In the genomic region with DNA sequence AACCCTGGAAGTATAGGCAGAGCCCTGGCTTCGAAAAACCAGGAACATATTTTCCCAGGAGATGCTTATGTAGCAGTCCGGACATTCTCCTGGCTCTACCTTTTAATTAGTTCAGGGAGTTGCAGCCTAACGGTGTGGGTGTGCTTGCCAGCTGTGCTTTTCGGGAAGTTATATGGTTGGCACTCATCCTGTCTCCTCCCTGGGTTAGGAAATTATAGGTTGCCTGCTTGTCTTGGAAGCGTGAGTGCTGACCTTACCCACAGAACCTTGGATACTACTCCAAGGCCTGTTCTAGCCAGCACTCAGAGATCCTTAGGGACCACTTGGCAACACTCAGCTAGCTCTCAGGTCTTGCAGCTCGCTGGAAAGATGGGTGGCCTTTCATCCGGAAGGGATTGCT, we compare ENCODE assay signal across 13 mouse cellular contexts. TPM values are rescaled to one million over a fixed set of nuclear protein-coding genes. Genes with fewer than 3 reads are reported as not detected.
A peak's percentile ranks its signal among the peaks of the same experiment; 100 is the strongest.
DNase-seq lines count a peak whose midpoint lies in the region; ATAC-seq and TF ChIP-seq lines count a peak whose summit lies in the region.
"Had no signal": no experiment of that assay in that cellular context is flagged by ENCODE, and none has a peak within 500 bp of the region (broad histone marks: within the 10 kb centered on the region; RNA-seq: fewer than 3 reads in every experiment).

No protein-coding gene starts in this region.

- H3K36me3 ChIP-seq in lung, embryonic 15.5 days, result no peaks in the 10 kb centered on the region
- H3K36me3 ChIP-seq in forebrain, postnatal 0 days (ENCODE audit: insufficient read depth), result no peaks in the 10 kb centered on the region
- H3K36me3 ChIP-seq: hindbrain, embryonic 15.5 days; neural tube, embryonic 15.5 days had no signal

- peak; percentile 28 to 30 for DNase-seq in heart, adult 18-20 months
- DNase-seq in heart, postnatal 10 days, result no peak
- DNase-seq in lung, postnatal 14 days, result no peak
- DNase-seq in retina, embryonic 14.5 days (ENCODE audit: low spot score), result peak; percentile 48
- no peak for DNase-seq in forebrain, postnatal 0 days
- DNase-seq in spleen, postnatal 4 days (ENCODE audit: low spot score in 2 of 2), result no peak
- DNase-seq: cerebellum, postnatal 36 days had no signal

- no peak for TF ChIP-seq CTCF in embryonic fibroblast, embryonic 13.5 days (IDR thresholded peaks at IDR 0.05; ENCODE audit: borderline replicate concordance, insufficient read depth, low read length)
- TF ChIP-seq CTCF in forebrain, postnatal 0 days (IDR thresholded peaks at IDR 0.05; ENCODE audit: low read depth), result no peak

- ATAC-seq in lung, embryonic 15.5 days (ENCODE audit: borderline replicate concordance, extremely low read depth, low FRiP score, low TSS enrichment), result no peak
- no peak for ATAC-seq in forebrain, postnatal 0 days

- H3K9me3 ChIP-seq in lung, embryonic 15.5 days, result no peaks in the 10 kb centered on the region
- H3K9me3 ChIP-seq in forebrain, postnatal 0 days (ENCODE audit: low read length), result no peaks in the 10 kb centered on the region
- H3K9me3 ChIP-seq: hindbrain, embryonic 15.5 days; megakaryocyte, embryonic 14.5 days; neural tube, embryonic 15.5 days had no signal

- peak overlapping the region; percentile 13; the same call in 1 of the 2 replicates for H3K27ac ChIP-seq in lung, embryonic 15.5 days
- H3K27ac ChIP-seq in embryonic fibroblast, embryonic 13.5 days (ENCODE audit: insufficient read depth, low read length), result peak overlapping the region; percentile 18; the same call in 1 of the 2 replicates
- no peak overlapping the region for H3K27ac ChIP-seq in forebrain, postnatal 0 days (ENCODE audit: low read depth, low read length)
- H3K27ac ChIP-seq: hindbrain, embryonic 15.5 days; neural tube, embryonic 15.5 days had no signal

- no peak overlapping the region for H3K4me2 ChIP-seq in lung, embryonic 15.5 days
- no peak overlapping the region for H3K4me2 ChIP-seq in forebrain, postnatal 0 days (ENCODE audit: low read depth)
- H3K4me2 ChIP-seq: hindbrain, embryonic 15.5 days; neural tube, embryonic 15.5 days had no signal

- no peak for TF ChIP-seq POLR2A in embryonic fibroblast, embryonic 13.5 days (IDR thresholded peaks at IDR 0.05; ENCODE audit: low read depth, low read length)

- peaks cover 16% of the 10 kb centered on the region; the same call in 1 of the 2 replicates for H3K4me1 ChIP-seq in lung, embryonic 15.5 days
- H3K4me1 ChIP-seq in embryonic fibroblast, embryonic 13.5 days (ENCODE audit: control insufficient read depth, insufficient read depth, low read length), result peaks cover 3% of the 10 kb centered on the region
- no peaks in the 10 kb centered on the region for H3K4me1 ChIP-seq in forebrain, postnatal 0 days (ENCODE audit: insufficient read depth)

- intact Hi-C loops in heart, postnatal 10 days (cut with DNase I), result no loop called here

- no peaks in the 10 kb centered on the region for H3K27me3 ChIP-seq in lung, embryonic 15.5 days
- H3K27me3 ChIP-seq in forebrain, postnatal 0 days (ENCODE audit: insufficient read depth, low read length), result no peaks in the 10 kb centered on the region
- H3K27me3 ChIP-seq: hindbrain, embryonic 15.5 days; neural tube, embryonic 15.5 days had no signal

- H3K9ac ChIP-seq in lung, embryonic 15.5 days, result no peak overlapping the region
- H3K9ac ChIP-seq in forebrain, postnatal 0 days, result no peak overlapping the region
- H3K9ac ChIP-seq: hindbrain, embryonic 15.5 days; neural tube, embryonic 15.5 days had no signal

- WGBS in lung, embryonic 15.5 days, result 52% methylated on average over 7 of the region's 7 CpGs
- WGBS in forebrain, postnatal 0 days, result 45% methylated on average over 7 of the region's 7 CpGs

- no peak overlapping the region for H3K4me3 ChIP-seq in lung, embryonic 15.5 days
- H3K4me3 ChIP-seq in embryonic fibroblast, embryonic 13.5 days (ENCODE audit: insufficient read depth, low read length), result no peak overlapping the region
- no peak overlapping the region for H3K4me3 ChIP-seq in forebrain, postnatal 0 days (ENCODE audit: low read depth, low read length)
- H3K4me3 ChIP-seq: hindbrain, embryonic 15.5 days; left cerebral cortex, adult 2 months; megakaryocyte, embryonic 14.5 days; neural tube, embryonic 15.5 days had no signal

RNA-seq across cellular contexts. Expression of a gene that starts 40.0 kb away (rescaled TPM):
- 1 to 10 TPM; 7.0 to 9.5 TPM for total RNA-seq in heart, adult 18-20 months (2021)
- 10 to 100 TPM in 1 of 2 experiments, 1 to 10 TPM in 1; 9.3 to 10.0 TPM for total RNA-seq in heart, postnatal 10 days (2021)
- polyA plus RNA-seq in lung, embryonic 15.5 days (2015; fragmentation: Nextera tagmentation; extraction: Ambion mirVana), result 14.7 and 16.2 TPM in 2 replicates
- polyA plus RNA-seq in embryonic fibroblast, embryonic 13.5 days (2011; ENCODE audit: insufficient read length, low read depth, missing spikeins), result 4.2 and 5.1 TPM in 2 replicates
- 9.5 and 11.4 TPM in 2 replicates for total RNA-seq in forebrain, postnatal 0 days (2014; rRNA removed)
- polyA plus RNA-seq in forebrain, postnatal 0 days (2015; fragmentation: Nextera tagmentation; extraction: Ambion mirVana), result 6.4 and 7.3 TPM in 2 replicates

RNA-seq across cellular contexts. Expression of a gene that starts 59.7 kb away (rescaled TPM):
- 10 to 100 TPM; 25.3 to 30.1 TPM for total RNA-seq in heart, adult 18-20 months (2021)
- total RNA-seq in heart, postnatal 10 days (2021), result 10 to 100 TPM; 25.3 to 30.9 TPM
- polyA plus RNA-seq in lung, embryonic 15.5 days (2015; fragmentation: Nextera tagmentation; extraction: Ambion mirVana), result 60.5 and 67.8 TPM in 2 replicates
- polyA plus RNA-seq in embryonic fibroblast, embryonic 13.5 days (2011; ENCODE audit: insufficient read length, low read depth, missing spikeins), result 79.8 and 82.5 TPM in 2 replicates
- total RNA-seq in forebrain, postnatal 0 days (2014; rRNA removed), result 18.5 and 23.9 TPM in 2 replicates
- 50.2 and 52.1 TPM in 2 replicates for polyA plus RNA-seq in forebrain, postnatal 0 days (2015; fragmentation: Nextera tagmentation; extraction: Ambion mirVana)

Comparison
In these comparisons a context has a peak if more than half of its experiments do, and no peak if none do; other contexts are left out.
1. DNase-seq: peak in heart, adult 18-20 months (2 of 2) and retina, embryonic 14.5 days (single experiment); none in heart, postnatal 10 days (0 of 2), lung, postnatal 14 days (single experiment), forebrain, postnatal 0 days (single experiment) and spleen, postnatal 4 days (0 of 2).